Mouse (Mus musculus) CD4-positive naive resting alpha-beta T cell, adult 76 days (primary cell): ENCODE measurements around the gene Il18rap. TPM values are rescaled to one million over a fixed set of nuclear protein-coding genes. Genes with fewer than 3 reads are reported as not detected.

Experiments used
- total RNA-seq: library from RNA; stranded (reverse); gene quantifications from one replicate; pipeline ENCODE4 v1.2.4, GENCODE M21; 2023

The Il18rap gene
- total RNA-seq = 4.9 TPM

DNA sequence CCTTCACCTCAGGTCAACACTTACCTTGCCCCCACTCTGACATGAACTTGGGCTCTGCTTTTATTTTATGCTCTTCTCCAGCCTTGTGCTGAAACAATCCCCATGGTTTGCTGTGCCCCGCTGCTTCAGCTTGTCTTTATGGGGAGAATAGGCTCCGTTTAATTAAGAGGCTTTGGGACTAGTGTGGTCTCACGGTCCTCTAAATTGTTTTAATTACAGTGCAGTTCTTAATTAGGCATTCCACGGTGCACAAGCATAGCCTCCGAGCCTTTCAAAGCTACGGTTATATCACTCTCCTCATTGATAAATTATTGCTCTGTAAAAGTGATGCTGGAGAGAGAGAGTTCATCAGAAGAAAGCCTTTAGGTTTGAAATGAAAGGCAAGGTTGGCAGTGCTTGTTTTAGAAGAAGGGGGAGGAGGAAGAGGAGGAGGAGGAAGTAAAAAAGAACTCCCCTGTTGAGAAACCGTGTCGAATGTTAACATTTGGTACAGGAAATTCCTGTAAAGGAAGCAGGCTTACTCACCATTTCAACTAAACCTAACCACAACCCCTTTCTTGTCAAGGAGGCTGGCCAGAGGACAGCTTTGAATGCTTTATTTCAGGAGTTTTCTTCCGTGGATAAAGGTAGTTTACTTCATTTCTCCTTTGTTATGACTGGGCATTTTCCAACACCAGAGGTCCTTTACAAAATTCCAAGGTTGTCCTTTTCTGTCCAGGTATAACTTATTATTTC lies at the start of gene Il18rap:
Il18rap (plus strand) TSS at position 512 of the 735 bp plus-strand sequence.

DNA sequence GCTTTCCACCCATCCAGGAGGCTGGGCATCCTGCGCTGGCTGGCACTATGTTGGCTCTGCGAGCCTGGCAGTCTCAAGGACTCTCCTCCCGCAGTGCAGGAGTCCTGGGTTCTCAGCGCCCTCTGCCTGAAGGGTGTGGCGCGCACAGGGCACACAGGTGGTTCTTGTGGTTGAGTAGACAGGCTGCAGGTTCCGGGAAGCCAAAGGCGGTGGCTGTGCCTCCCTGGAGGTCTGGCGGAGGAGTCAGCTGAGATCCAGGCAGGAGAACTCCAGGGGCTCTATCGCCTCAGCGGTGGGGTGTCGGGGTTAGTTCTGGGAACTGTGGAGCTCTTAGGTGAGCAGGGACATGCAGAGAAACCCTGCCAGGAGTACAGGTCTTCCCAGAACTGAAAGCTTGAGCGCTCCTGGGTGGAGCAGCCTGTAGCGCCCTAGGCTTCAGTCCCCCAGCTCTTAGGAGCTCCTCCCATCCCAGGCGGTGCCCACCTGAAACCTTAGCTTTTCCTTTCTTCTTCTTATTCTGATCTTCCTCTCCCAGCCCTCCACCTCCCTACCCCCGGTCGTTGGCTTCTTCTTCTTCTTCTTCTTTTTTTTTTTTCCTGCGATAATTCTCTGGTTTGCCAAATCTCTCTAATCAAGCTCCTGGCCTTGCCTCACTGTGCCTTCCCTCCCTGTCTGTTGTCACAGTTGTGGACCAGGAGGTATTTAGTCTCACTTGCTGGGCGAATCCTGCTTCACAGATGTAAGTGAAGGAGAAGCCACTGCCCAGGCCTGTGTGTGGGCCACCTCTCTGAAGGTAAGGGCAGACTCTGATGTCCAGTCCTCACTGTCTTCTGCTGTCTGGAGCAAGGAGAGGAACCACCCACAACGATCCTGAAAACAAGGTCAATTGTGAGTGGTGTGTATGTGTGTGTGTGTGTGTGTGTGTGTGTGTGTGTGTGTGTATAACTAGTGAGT lies 49.4 kb upstream of the Il18rap start, which contains the start of gene Il18r1:
Il18r1 (plus strand) TSS at position 76 of the 954 bp plus-strand sequence.

DNA sequence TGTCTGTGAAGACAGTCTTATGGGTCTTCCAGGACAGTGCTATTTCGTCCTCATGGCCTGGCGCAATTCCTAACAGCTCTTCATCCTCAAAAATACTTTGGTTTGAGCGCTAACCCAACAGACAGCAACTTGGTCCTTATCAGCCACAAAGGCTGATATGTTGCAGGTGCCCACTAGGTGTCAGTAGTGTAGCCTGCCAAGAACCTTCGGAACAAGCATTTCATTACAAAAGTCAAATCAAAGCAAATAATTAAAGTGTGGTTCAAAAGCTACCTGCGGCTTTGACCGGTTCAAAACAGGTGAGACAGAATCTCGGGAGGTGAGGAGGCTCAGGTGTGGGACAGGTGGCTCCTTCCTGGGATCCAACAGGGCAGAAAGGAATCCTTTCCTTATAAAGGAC lies 64.6 kb downstream of the Il18rap start, which contains the start of gene Slc9a4:
Slc9a4 (plus strand) TSS at position 298 of the 400 bp plus-strand sequence.

Other genes with a start within 250 kb of the Il18rap start
- 19.4 TPM for gene Il1rl2, start 190.8 kb upstream of the Il18rap start, total RNA-seq
- 0.47 TPM for gene Il1rl1, start 85.8 kb upstream of the Il18rap start, total RNA-seq
- gene Il18r1, start 49.8 kb upstream of the Il18rap start, total RNA-seq = 44.7 TPM
- gene Slc9a4, start 64.7 kb downstream of the Il18rap start, total RNA-seq = not detected
- gene Slc9a2, start 165.2 kb downstream of the Il18rap start, total RNA-seq = not detected